Mouse (Mus musculus): Measurements from ENCODE around the gene Ap2a1. TPM values are rescaled to one million over a fixed set of nuclear protein-coding genes. Genes with fewer than 3 reads are reported as not detected.

Ap2a1 gene
- polyA plus RNA-seq (2015; fragmentation: Nextera tagmentation; extraction: Ambion mirVana): 34.5 and 37.5 TPM in 2 replicates

GRCm38 (mm10) chr7:44929204-44930151 lies at the start of gene Ap2a1:
TSS of gene Ap2a1 (minus strand) at chr7:44929496.
- DNase-seq (ENCODE audit: low spot score): peak; percentile 100

- no peak for DNase-seq (ENCODE audit: low spot score)
These were observed 49.0 kb upstream of the Ap2a1 start for GRCm38 (mm10) chr7:44978300-44978699.

GRCm38 (mm10) chr7:44975117-44975419 lies 45.8 kb upstream of the Ap2a1 start:
- no peak for DNase-seq (ENCODE audit: low spot score)

- no peak for DNase-seq (ENCODE audit: low spot score)
These were observed 45.3 kb upstream of the Ap2a1 start, which contains the start of gene Cpt1c for GRCm38 (mm10) chr7:44974383-44975116. TSS of gene Cpt1c (minus strand) at chr7:44974851.

- DNase-seq (ENCODE audit: low spot score): no peak
These were observed 44.3 kb upstream of the Ap2a1 start for GRCm38 (mm10) chr7:44973415-44974130.

GRCm38 (mm10) chr7:44971142-44971541 lies 41.8 kb upstream of the Ap2a1 start:
- DNase-seq (ENCODE audit: low spot score): no peak

GRCm38 (mm10) chr7:44970231-44970691 lies 41.0 kb upstream of the Ap2a1 start:
- peak; percentile 84 for DNase-seq (ENCODE audit: low spot score)

- DNase-seq (ENCODE audit: low spot score): no peak
These were observed 37.3 kb upstream of the Ap2a1 start for GRCm38 (mm10) chr7:44966638-44967037.

GRCm38 (mm10) chr7:44965975-44966374 lies 36.7 kb upstream of the Ap2a1 start:
- DNase-seq (ENCODE audit: low spot score): no peak

- no peak for DNase-seq (ENCODE audit: low spot score)
These were observed 35.7 kb upstream of the Ap2a1 start for GRCm38 (mm10) chr7:44964990-44965389.

GRCm38 (mm10) chr7:44962831-44963230 lies 33.5 kb upstream of the Ap2a1 start:
- no peak for DNase-seq (ENCODE audit: low spot score)

- DNase-seq (ENCODE audit: low spot score): no peak
These were observed 33.0 kb upstream of the Ap2a1 start for GRCm38 (mm10) chr7:44962337-44962736.

GRCm38 (mm10) chr7:44960512-44960910 lies 31.2 kb upstream of the Ap2a1 start:
- DNase-seq (ENCODE audit: low spot score): no peak

- no peak for DNase-seq (ENCODE audit: low spot score)
These were observed 30.7 kb upstream of the Ap2a1 start for GRCm38 (mm10) chr7:44959874-44960511.

GRCm38 (mm10) chr7:44959281-44959680 lies 30.0 kb upstream of the Ap2a1 start:
- no peak for DNase-seq (ENCODE audit: low spot score)

- peak; percentile 45 for DNase-seq (ENCODE audit: low spot score)
These were observed 28.9 kb upstream of the Ap2a1 start for GRCm38 (mm10) chr7:44958208-44958607.

- DNase-seq (ENCODE audit: low spot score): no peak
These were observed 28.0 kb upstream of the Ap2a1 start for GRCm38 (mm10) chr7:44957183-44957835.

- no peak for DNase-seq (ENCODE audit: low spot score)
These were observed 27.0 kb upstream of the Ap2a1 start for GRCm38 (mm10) chr7:44956266-44956665.

GRCm38 (mm10) chr7:44955628-44956027 lies 26.3 kb upstream of the Ap2a1 start:
- DNase-seq (ENCODE audit: low spot score): peak; percentile 32

- DNase-seq (ENCODE audit: low spot score): no peak
These were observed 25.0 kb upstream of the Ap2a1 start for GRCm38 (mm10) chr7:44954091-44954885.

All from thymus, postnatal 0 days (tissue).